Mouse (Mus musculus) C2C12 (cell line): ENCODE data around the gene Mrgprg.

Experiments
- CTCF ChIP-seq: IDR thresholded peaks from one replicate; pipeline ENCODE4 v1.5.1; 2011; ENCODE audit not compliant: control insufficient read depth, insufficient read depth, insufficient read length
- MAX ChIP-seq: IDR thresholded peaks from one replicate; pipeline ENCODE4 v1.6.1; 2011; ENCODE audit warnings: mild to moderate bottlenecking, control low read depth
- MYOG ChIP-seq: IDR thresholded peaks from one replicate; pipeline ENCODE4 v1.6.1; 2011; ENCODE audit not compliant: control insufficient read depth, insufficient read length; ENCODE audit errors: extremely low read depth
- USF1 ChIP-seq: IDR thresholded peaks from one replicate; pipeline ENCODE4 v1.6.1; 2011; ENCODE audit warnings: low read depth, mild to moderate bottlenecking, control low read depth, moderate library complexity

- TF ChIP-seq CTCF (no peak), USF1 (no peak), MAX (no peak), MYOG (no peak)
Measured at GRCm38 (mm10) chr7:143738601-143739006, 28.2 kb downstream of the Mrgprg start.
